Mouse (Mus musculus) granulocyte monocyte progenitor cell, adult 5-6 weeks (primary cell): ENCODE measurements around the gene Dnpep. TPM values are rescaled to one million over a fixed set of nuclear protein-coding genes. Genes with fewer than 3 reads are reported as not detected.

Experiments used
- ATAC-seq: replicated peaks from 2 replicates; pipeline ENCODE4 v1.8.0; 2016; ENCODE audit warnings: mild to moderate bottlenecking, moderate TSS enrichment, inconsistent platforms; ENCODE audit not compliant: poor library complexity, severe bottlenecking
- total RNA-seq, 2 experiments: library from RNA; stranded (forward) in 1 of 2; stranded (reverse) in 1 of 2; fragments of 200-712, 200-1000 nt in 1 of 2; fragments of >200 nt in 1 of 2; fragmentation: Nextera tagmentation in 1 of 2; gene quantifications; 2 replicates each; pipeline ENCODE4 v1.2.3; 2014 to 2017

The Dnpep gene
- total RNA-seq, 2 experiments from 2014 or later, result 35.6 to 47.7 TPM

GRCm38 (mm10) chr1:75277195-75278188 is 40.3 kb downstream of the Dnpep start:
- peak; percentile 71 for ATAC-seq

DNA sequence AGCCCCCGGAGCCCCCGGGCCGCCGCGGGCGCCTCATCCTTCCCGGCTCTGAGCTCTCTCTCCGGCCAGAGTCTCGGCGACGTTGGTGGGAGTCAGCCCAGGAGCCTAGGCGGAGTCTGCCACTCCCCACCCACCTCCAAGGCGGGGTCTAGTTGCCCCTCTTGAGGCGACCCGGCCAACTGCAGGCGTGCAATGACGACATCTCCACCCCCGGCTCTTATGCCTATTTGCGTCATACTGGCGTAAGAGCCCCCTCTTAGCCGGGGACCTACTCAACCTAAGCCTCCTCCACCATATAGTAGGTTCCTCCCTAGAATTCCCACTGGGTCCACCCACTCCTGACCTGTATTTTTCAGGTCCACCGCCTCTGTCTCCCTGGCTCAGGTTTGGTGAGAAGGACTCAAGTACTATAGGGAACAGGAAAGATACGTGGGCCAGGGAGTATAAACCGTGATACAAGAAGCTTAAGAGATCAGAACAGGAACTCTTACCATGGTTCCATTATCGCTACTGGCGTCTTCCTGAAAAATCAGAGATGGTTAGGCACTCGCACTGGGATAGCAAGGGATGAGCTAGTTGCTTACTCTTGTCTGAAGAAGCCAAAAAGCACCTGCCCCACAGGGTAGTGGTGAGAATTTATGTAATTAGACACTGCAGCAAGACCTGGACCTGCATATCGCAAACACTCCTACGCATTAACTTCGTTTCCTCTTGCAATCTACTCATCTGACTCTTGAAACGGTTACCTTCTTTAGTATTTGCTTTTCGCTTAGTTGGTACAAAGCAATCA is 53.5 kb downstream of the Dnpep start, which contains the start of gene Ptprn:
Gene Ptprn, minus strand, starts transcription at position 412 of the 790 bp plus-strand sequence.
- ATAC-seq, result no peak

GRCm38 (mm10) chr1:75262969-75263951 is 54.5 kb downstream of the Dnpep start:
- ATAC-seq, result peak; percentile 87

DNA sequence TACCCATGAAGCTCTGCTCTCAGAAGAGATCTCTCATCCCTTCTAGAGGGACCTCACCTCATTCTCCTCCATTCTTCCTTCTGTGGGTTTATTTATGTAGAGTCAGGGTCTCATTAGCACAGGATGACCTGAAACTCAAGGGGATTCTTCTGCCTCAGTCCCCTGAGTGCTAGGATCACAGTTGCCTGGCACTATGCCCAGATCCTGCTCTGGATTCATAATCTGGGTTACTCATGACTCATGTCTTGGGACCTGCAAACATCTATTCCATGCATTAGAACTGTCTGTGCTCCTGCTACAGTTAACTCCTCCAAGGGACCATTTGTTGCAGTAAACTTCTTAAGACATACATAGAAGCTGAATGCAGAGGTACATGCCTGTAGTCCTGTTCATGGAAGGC is 56.5 kb downstream of the Dnpep start:
- no peak for ATAC-seq

Other genes starting within 250 kb of the Dnpep start
- gene Nhej1, start 192.8 kb downstream of the Dnpep start, total RNA-seq (2014; fragmentation: Nextera tagmentation), result 5.2 and 10.1 TPM in 2 replicates
- 5.6 and 13.4 TPM in 2 replicates for gene Nhej1, start 192.8 kb downstream of the Dnpep start, total RNA-seq (2017)
- 1.4 TPM in 1 of 2 replicates, not detected in the other for gene Slc23a3, start 184.1 kb downstream of the Dnpep start, total RNA-seq (2014; fragmentation: Nextera tagmentation)
- not detected in 2 replicates for gene Slc23a3, start 184.1 kb downstream of the Dnpep start, total RNA-seq (2017)
- gene Cnppd1, start 175.3 kb downstream of the Dnpep start, total RNA-seq (2014; fragmentation: Nextera tagmentation), result 31.3 and 33.9 TPM in 2 replicates
- gene Cnppd1, start 175.3 kb downstream of the Dnpep start, total RNA-seq (2017), result 33.0 and 36.4 TPM in 2 replicates
- 38.3 and 68.0 TPM in 2 replicates for gene Retreg2, start 175.2 kb downstream of the Dnpep start, total RNA-seq (2014; fragmentation: Nextera tagmentation)
- gene Retreg2, start 175.2 kb downstream of the Dnpep start, total RNA-seq (2017), result 35.5 and 52.0 TPM in 2 replicates
- 18.4 and 19.0 TPM in 2 replicates for gene Zfand2b, start 149.3 kb downstream of the Dnpep start, total RNA-seq (2014; fragmentation: Nextera tagmentation)
- 9.5 and 18.2 TPM in 2 replicates for gene Zfand2b, start 149.3 kb downstream of the Dnpep start, total RNA-seq (2017)
- 8.9 and 10.1 TPM in 2 replicates for gene Abcb6, start 137.6 kb downstream of the Dnpep start, total RNA-seq (2014; fragmentation: Nextera tagmentation)
- 7.5 and 8.4 TPM in 2 replicates for gene Abcb6, start 137.6 kb downstream of the Dnpep start, total RNA-seq (2017)
- gene Ankzf1, start 125.8 kb downstream of the Dnpep start, total RNA-seq (2014; fragmentation: Nextera tagmentation), result 11.3 and 11.6 TPM in 2 replicates
- gene Ankzf1, start 125.8 kb downstream of the Dnpep start, total RNA-seq (2017), result 20.0 and 20.9 TPM in 2 replicates
- gene Atg9a, start 125.8 kb downstream of the Dnpep start, total RNA-seq (2014; fragmentation: Nextera tagmentation), result 21.5 and 25.7 TPM in 2 replicates
- gene Atg9a, start 125.8 kb downstream of the Dnpep start, total RNA-seq (2017), result 5.1 and 13.4 TPM in 2 replicates
- 37.1 and 57.6 TPM in 2 replicates for gene Glb1l, start 107.2 kb downstream of the Dnpep start, total RNA-seq (2014; fragmentation: Nextera tagmentation)
- 13.0 and 15.0 TPM in 2 replicates for gene Glb1l, start 107.2 kb downstream of the Dnpep start, total RNA-seq (2017)
- 212 and 224 TPM in 2 replicates for gene Stk16, start 107.2 kb downstream of the Dnpep start, total RNA-seq (2014; fragmentation: Nextera tagmentation)
- gene Stk16, start 107.2 kb downstream of the Dnpep start, total RNA-seq (2017), result 152 and 160 TPM in 2 replicates
- 541 and 690 TPM in 2 replicates for gene Tuba4a, start 98.1 kb downstream of the Dnpep start, total RNA-seq (2014; fragmentation: Nextera tagmentation)
- 491 and 534 TPM in 2 replicates for gene Tuba4a, start 98.1 kb downstream of the Dnpep start, total RNA-seq (2017)
- not detected in 2 replicates for gene A630095N17Rik, start 85.9 kb downstream of the Dnpep start, total RNA-seq (2014; fragmentation: Nextera tagmentation)
- gene A630095N17Rik, start 85.9 kb downstream of the Dnpep start, total RNA-seq (2017), result 2.7 TPM in 1 of 2 replicates, not detected in the other
- 0.66 and 4.1 TPM in 2 replicates for gene Dnajb2, start 81.6 kb downstream of the Dnpep start, total RNA-seq (2014; fragmentation: Nextera tagmentation)
- gene Dnajb2, start 81.6 kb downstream of the Dnpep start, total RNA-seq (2017), result 1.5 and 1.6 TPM in 2 replicates
- gene Ptprn, start 53.5 kb downstream of the Dnpep start, total RNA-seq (2014; fragmentation: Nextera tagmentation), result not detected in 2 replicates
- gene Ptprn, start 53.5 kb downstream of the Dnpep start, total RNA-seq (2017), result not detected in 2 replicates
- gene Resp18, start 39.6 kb downstream of the Dnpep start, total RNA-seq (2014; fragmentation: Nextera tagmentation), result not detected in 2 replicates
- gene Resp18, start 39.6 kb downstream of the Dnpep start, total RNA-seq (2017), result not detected in 2 replicates
- not detected in 2 replicates for gene Des, start 42.3 kb upstream of the Dnpep start, total RNA-seq (2014; fragmentation: Nextera tagmentation)
- not detected in 2 replicates for gene Des, start 42.3 kb upstream of the Dnpep start, total RNA-seq (2017)
- not detected in 2 replicates for gene Speg, start 57.3 kb upstream of the Dnpep start, total RNA-seq (2014; fragmentation: Nextera tagmentation)
- gene Speg, start 57.3 kb upstream of the Dnpep start, total RNA-seq (2017), result 0.05 TPM in 1 of 2 replicates, not detected in the other
- gene Gmppa, start 117.9 kb upstream of the Dnpep start, total RNA-seq (2014; fragmentation: Nextera tagmentation), result 118 and 133 TPM in 2 replicates
- gene Gmppa, start 117.9 kb upstream of the Dnpep start, total RNA-seq (2017), result 85.1 and 88.3 TPM in 2 replicates
- not detected in 2 replicates for gene Asic4, start 132.4 kb upstream of the Dnpep start, total RNA-seq (2014; fragmentation: Nextera tagmentation)
- gene Asic4, start 132.4 kb upstream of the Dnpep start, total RNA-seq (2017), result not detected in 2 replicates
- gene Chpf, start 161.3 kb upstream of the Dnpep start, total RNA-seq (2014; fragmentation: Nextera tagmentation), result 2.5 TPM in 1 of 2 replicates, not detected in the other
- gene Chpf, start 161.3 kb upstream of the Dnpep start, total RNA-seq (2017), result 0.62 and 1.0 TPM in 2 replicates
- gene Tmem198, start 161.5 kb upstream of the Dnpep start, total RNA-seq (2014; fragmentation: Nextera tagmentation), result not detected in 2 replicates
- gene Tmem198, start 161.5 kb upstream of the Dnpep start, total RNA-seq (2017), result not detected in 2 replicates
- not detected in 2 replicates for gene Obsl1, start 188.5 kb upstream of the Dnpep start, total RNA-seq (2014; fragmentation: Nextera tagmentation)
- gene Obsl1, start 188.5 kb upstream of the Dnpep start, total RNA-seq (2017), result not detected in 2 replicates
- gene Inha, start 189.1 kb upstream of the Dnpep start, total RNA-seq (2014; fragmentation: Nextera tagmentation), result not detected in 2 replicates
- gene Inha, start 189.1 kb upstream of the Dnpep start, total RNA-seq (2017), result not detected in 2 replicates
- gene Stk11ip, start 203.5 kb upstream of the Dnpep start, total RNA-seq (2014; fragmentation: Nextera tagmentation), result 15.4 and 17.3 TPM in 2 replicates
- gene Stk11ip, start 203.5 kb upstream of the Dnpep start, total RNA-seq (2017), result 7.9 and 23.2 TPM in 2 replicates
- not detected in 2 replicates for gene Slc4a3, start 228.3 kb upstream of the Dnpep start, total RNA-seq (2014; fragmentation: Nextera tagmentation)
- not detected in 2 replicates for gene Slc4a3, start 228.3 kb upstream of the Dnpep start, total RNA-seq (2017)